Mouse (Mus musculus): ENCODE results near the gene Olfr1191-ps1. TPM values are rescaled to one million over a fixed set of nuclear protein-coding genes. Genes with fewer than 3 reads are reported as not detected.

Gene Olfr1191-ps1
- polyA plus RNA-seq (2014; fragmentation: Illumina TruSeq; extraction: RNeasy Lipid Tissue Mini Kit (QIAGEN cat#74804); ENCODE audit: low read depth, low replicate concordance) = not detected

DNA sequence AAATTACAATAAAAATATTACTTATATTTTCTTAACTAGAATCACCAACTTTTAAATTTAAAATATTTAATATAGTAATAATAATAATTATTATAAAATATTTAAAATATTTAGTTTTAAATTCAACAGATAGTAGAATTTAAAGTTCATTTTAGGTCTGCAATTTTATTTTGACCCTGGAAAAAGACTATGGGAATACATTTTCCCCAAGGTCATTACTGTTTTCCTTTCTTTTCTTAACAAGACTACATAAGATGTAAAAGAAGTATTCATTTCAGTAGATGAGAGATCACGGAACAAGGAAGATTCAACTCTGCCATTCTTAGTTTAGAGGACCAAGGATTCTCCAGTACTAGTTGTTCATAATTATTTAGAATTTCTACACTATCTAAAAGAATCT, at the start of gene Olfr1191-ps1:
TSS of gene Olfr1191-ps1 (plus strand) at position 301 of the 400 bp plus-strand sequence.

DNA sequence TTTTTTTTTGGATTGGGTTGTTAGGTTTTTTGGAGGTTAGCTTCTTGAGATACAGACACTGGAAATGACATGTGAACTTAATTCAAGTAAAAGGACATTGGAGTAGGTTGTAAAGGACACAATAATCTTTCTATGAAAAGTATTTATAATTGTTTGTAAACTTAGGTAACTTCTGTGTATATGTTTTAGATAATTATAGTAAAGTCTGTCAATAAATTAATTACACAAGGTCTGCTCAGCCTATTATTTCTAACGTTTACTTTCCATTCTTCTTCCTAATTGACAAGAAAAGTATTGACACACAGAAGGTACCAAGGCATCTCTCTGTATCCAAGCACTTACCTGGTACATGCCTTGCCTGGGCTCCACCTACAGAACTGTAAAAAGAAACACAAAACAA, 7.9 kb downstream of the Olfr1191-ps1 start, which contains the start of gene Olfr1192-ps1:
TSS of gene Olfr1192-ps1 (plus strand) at position 301 of the 400 bp plus-strand sequence.

DNA sequence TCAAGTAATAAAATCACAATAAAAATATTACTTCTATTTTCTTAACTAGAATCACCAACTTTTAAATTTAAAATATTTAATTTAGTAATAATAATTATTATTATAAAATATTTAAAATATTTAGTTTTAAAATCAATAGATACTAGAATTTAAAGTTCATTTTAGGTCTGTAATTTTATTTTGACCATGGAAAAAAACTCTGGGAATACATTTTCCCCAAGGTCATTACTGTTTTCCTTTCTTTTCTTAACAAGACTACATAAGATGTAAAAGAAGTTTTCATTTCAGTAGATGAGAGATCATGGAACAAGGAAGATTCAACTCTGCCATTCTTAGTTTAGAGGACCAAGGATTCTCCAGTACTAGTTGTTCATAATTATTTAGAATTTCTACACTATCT, 35.0 kb downstream of the Olfr1191-ps1 start, which contains the start of gene Olfr1193:
TSS of gene Olfr1193 (plus strand) at position 301 of the 400 bp plus-strand sequence.

DNA sequence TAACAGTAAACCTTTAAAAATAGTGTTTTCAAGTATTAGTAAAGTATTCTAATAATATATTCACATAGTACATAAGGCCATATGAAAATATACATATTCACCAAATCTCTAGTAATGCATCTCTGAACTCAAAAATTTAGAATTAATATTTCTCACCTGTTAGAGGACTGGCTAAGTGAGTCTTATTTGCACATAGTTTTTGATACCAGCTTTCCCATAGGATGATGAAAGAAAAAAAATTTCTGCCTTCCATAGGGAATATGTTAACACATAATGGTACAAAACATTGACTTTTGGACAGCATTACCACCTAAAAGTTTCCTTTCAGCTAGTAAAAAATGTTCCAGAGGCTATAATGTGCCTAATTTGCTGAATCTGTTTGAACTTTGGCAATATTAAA, 48.7 kb downstream of the Olfr1191-ps1 start, which contains the start of gene Olfr1195:
TSS of gene Olfr1195 (minus strand) at position 101 of the 400 bp plus-strand sequence.

Other genes with a start within 250 kb of the Olfr1191-ps1 start
- not detected for gene Olfr1179, start 234.1 kb upstream of the Olfr1191-ps1 start, polyA plus RNA-seq (2014; fragmentation: Illumina TruSeq; extraction: RNeasy Lipid Tissue Mini Kit (QIAGEN cat#74804); ENCODE audit: low read depth, low replicate concordance)
- not detected for gene Olfr1180, start 221.4 kb upstream of the Olfr1191-ps1 start, polyA plus RNA-seq (2014; fragmentation: Illumina TruSeq; extraction: RNeasy Lipid Tissue Mini Kit (QIAGEN cat#74804); ENCODE audit: low read depth, low replicate concordance)
- not detected for gene Olfr1181, start 214.4 kb upstream of the Olfr1191-ps1 start, polyA plus RNA-seq (2014; fragmentation: Illumina TruSeq; extraction: RNeasy Lipid Tissue Mini Kit (QIAGEN cat#74804); ENCODE audit: low read depth, low replicate concordance)
- gene Gm13757, start 191.4 kb upstream of the Olfr1191-ps1 start, polyA plus RNA-seq (2014; fragmentation: Illumina TruSeq; extraction: RNeasy Lipid Tissue Mini Kit (QIAGEN cat#74804); ENCODE audit: low read depth, low replicate concordance) = not detected
- not detected for gene Olfr1183, start 185.7 kb upstream of the Olfr1191-ps1 start, polyA plus RNA-seq (2014; fragmentation: Illumina TruSeq; extraction: RNeasy Lipid Tissue Mini Kit (QIAGEN cat#74804); ENCODE audit: low read depth, low replicate concordance)
- gene Olfr1184, start 156.9 kb upstream of the Olfr1191-ps1 start, polyA plus RNA-seq (2014; fragmentation: Illumina TruSeq; extraction: RNeasy Lipid Tissue Mini Kit (QIAGEN cat#74804); ENCODE audit: low read depth, low replicate concordance) = not detected
- not detected for gene Olfr1185-ps1, start 147.2 kb upstream of the Olfr1191-ps1 start, polyA plus RNA-seq (2014; fragmentation: Illumina TruSeq; extraction: RNeasy Lipid Tissue Mini Kit (QIAGEN cat#74804); ENCODE audit: low read depth, low replicate concordance)
- gene Olfr1186, start 122.0 kb upstream of the Olfr1191-ps1 start, polyA plus RNA-seq (2014; fragmentation: Illumina TruSeq; extraction: RNeasy Lipid Tissue Mini Kit (QIAGEN cat#74804); ENCODE audit: low read depth, low replicate concordance) = not detected
- not detected for gene Olfr1188, start 83.6 kb upstream of the Olfr1191-ps1 start, polyA plus RNA-seq (2014; fragmentation: Illumina TruSeq; extraction: RNeasy Lipid Tissue Mini Kit (QIAGEN cat#74804); ENCODE audit: low read depth, low replicate concordance)
- gene Olfr1189, start 54.1 kb upstream of the Olfr1191-ps1 start, polyA plus RNA-seq (2014; fragmentation: Illumina TruSeq; extraction: RNeasy Lipid Tissue Mini Kit (QIAGEN cat#74804); ENCODE audit: low read depth, low replicate concordance) = not detected
- gene Olfr1192-ps1, start 8.0 kb downstream of the Olfr1191-ps1 start, polyA plus RNA-seq (2014; fragmentation: Illumina TruSeq; extraction: RNeasy Lipid Tissue Mini Kit (QIAGEN cat#74804); ENCODE audit: low read depth, low replicate concordance) = not detected
- gene Olfr1193, start 35.1 kb downstream of the Olfr1191-ps1 start, polyA plus RNA-seq (2014; fragmentation: Illumina TruSeq; extraction: RNeasy Lipid Tissue Mini Kit (QIAGEN cat#74804); ENCODE audit: low read depth, low replicate concordance) = not detected
- not detected for gene Olfr1195, start 48.6 kb downstream of the Olfr1191-ps1 start, polyA plus RNA-seq (2014; fragmentation: Illumina TruSeq; extraction: RNeasy Lipid Tissue Mini Kit (QIAGEN cat#74804); ENCODE audit: low read depth, low replicate concordance)
- not detected for gene Olfr1196, start 64.1 kb downstream of the Olfr1191-ps1 start, polyA plus RNA-seq (2014; fragmentation: Illumina TruSeq; extraction: RNeasy Lipid Tissue Mini Kit (QIAGEN cat#74804); ENCODE audit: low read depth, low replicate concordance)
- not detected for gene Olfr1197, start 91.8 kb downstream of the Olfr1191-ps1 start, polyA plus RNA-seq (2014; fragmentation: Illumina TruSeq; extraction: RNeasy Lipid Tissue Mini Kit (QIAGEN cat#74804); ENCODE audit: low read depth, low replicate concordance)
- gene Olfr1198, start 110.8 kb downstream of the Olfr1191-ps1 start, polyA plus RNA-seq (2014; fragmentation: Illumina TruSeq; extraction: RNeasy Lipid Tissue Mini Kit (QIAGEN cat#74804); ENCODE audit: low read depth, low replicate concordance) = not detected
- not detected for gene Olfr1199, start 119.9 kb downstream of the Olfr1191-ps1 start, polyA plus RNA-seq (2014; fragmentation: Illumina TruSeq; extraction: RNeasy Lipid Tissue Mini Kit (QIAGEN cat#74804); ENCODE audit: low read depth, low replicate concordance)
- gene Olfr1200, start 129.9 kb downstream of the Olfr1191-ps1 start, polyA plus RNA-seq (2014; fragmentation: Illumina TruSeq; extraction: RNeasy Lipid Tissue Mini Kit (QIAGEN cat#74804); ENCODE audit: low read depth, low replicate concordance) = not detected
- gene Olfr1201, start 152.5 kb downstream of the Olfr1191-ps1 start, polyA plus RNA-seq (2014; fragmentation: Illumina TruSeq; extraction: RNeasy Lipid Tissue Mini Kit (QIAGEN cat#74804); ENCODE audit: low read depth, low replicate concordance) = not detected
- not detected for gene Olfr1202, start 174.0 kb downstream of the Olfr1191-ps1 start, polyA plus RNA-seq (2014; fragmentation: Illumina TruSeq; extraction: RNeasy Lipid Tissue Mini Kit (QIAGEN cat#74804); ENCODE audit: low read depth, low replicate concordance)
- gene Olfr1205, start 189.2 kb downstream of the Olfr1191-ps1 start, polyA plus RNA-seq (2014; fragmentation: Illumina TruSeq; extraction: RNeasy Lipid Tissue Mini Kit (QIAGEN cat#74804); ENCODE audit: low read depth, low replicate concordance) = not detected
- gene Olfr1204, start 208.8 kb downstream of the Olfr1191-ps1 start, polyA plus RNA-seq (2014; fragmentation: Illumina TruSeq; extraction: RNeasy Lipid Tissue Mini Kit (QIAGEN cat#74804); ENCODE audit: low read depth, low replicate concordance) = not detected
- gene Olfr1206, start 222.7 kb downstream of the Olfr1191-ps1 start, polyA plus RNA-seq (2014; fragmentation: Illumina TruSeq; extraction: RNeasy Lipid Tissue Mini Kit (QIAGEN cat#74804); ENCODE audit: low read depth, low replicate concordance) = not detected